Mouse (Mus musculus) hindbrain, postnatal 0 days (tissue): ENCODE data around the gene Mfap3. TPM values are rescaled to one million over a fixed set of nuclear protein-coding genes. Genes with fewer than 3 reads are reported as not detected.

Source experiments
- ATAC-seq: fragments of 200-750 bp; cut with Nextera tagmentation; 2 replicates; pipeline ENCODE4 v1.8.0; 2017; ENCODE audit warnings: mild to moderate bottlenecking, moderate TSS enrichment, moderate library complexity
- DNase-seq: peaks from one replicate; pipeline ENCODE4 v3.0.0-alpha.2; 2015; ENCODE audit warnings: low spot score
- H3K27ac ChIP-seq: fragments of 300-500 bp; sonication (generic); 2 replicates; pipeline ENCODE4 v1.5.1; 2014; ENCODE audit warnings: mild to moderate bottlenecking
- H3K27me3 ChIP-seq: fragments of 300-500 bp; sonication (generic); 2 replicates; pipeline ENCODE4 v1.6.1; 2014; ENCODE audit warnings: low read length, mixed read lengths; ENCODE audit not compliant: insufficient read depth
- H3K36me3 ChIP-seq: fragments of 300-500 bp; sonication (generic); 2 replicates; pipeline ENCODE4 v1.6.1; 2014; ENCODE audit warnings: low read length, mixed read lengths; ENCODE audit not compliant: insufficient read depth
- H3K4me1 ChIP-seq: fragments of 300-500 bp; sonication (generic); 2 replicates; pipeline ENCODE4 v1.6.1; 2014; ENCODE audit warnings: antibody characterized with exemption, low read length, mixed read lengths; ENCODE audit not compliant: insufficient read depth
- H3K4me2 ChIP-seq: fragments of 300-500 bp; sonication (generic); 2 replicates; pipeline ENCODE4 v1.6.1; 2014; ENCODE audit warnings: low read depth, mild to moderate bottlenecking, low read length, moderate library complexity, mixed read lengths
- H3K4me3 ChIP-seq: fragments of 300-500 bp; sonication (generic); 2 replicates; pipeline ENCODE4 v1.5.1; 2014; ENCODE audit warnings: low read length
- H3K9ac ChIP-seq: fragments of 300-500 bp; sonication (generic); replicated peaks from 2 replicates; pipeline ENCODE4 v1.6.1; 2014; ENCODE audit warnings: mild to moderate bottlenecking, low read length, moderate library complexity, mixed read lengths
- H3K9me3 ChIP-seq: fragments of 300-500 bp; sonication (generic); 2 replicates; pipeline ENCODE4 v1.6.1; 2016; ENCODE audit warnings: low read length, mixed read lengths
- CTCF ChIP-seq: IDR thresholded peaks from 2 replicates; pipeline ENCODE4 v1.5.1; 2016; ENCODE audit warnings: antibody characterized with exemption, control low read depth, low read depth
- WGBS: fragments of 180-500 bp; shearing (Covaris S2); extraction: QIAGEN DNeasy Blood & Tissue Kit; methylation state at CpG from one replicate; pipeline ENCODE4 v1.1.7; 2014; 5-methylcytosine and 5-hydroxymethylcytosine counted together
- polyA plus RNA-seq: library from polyadenylated mRNA; unstranded; fragments of >200 nt; fragmentation: Nextera tagmentation; extraction: Ambion mirVana; gene quantifications from 2 replicates; pipeline ENCODE4 v1.2.1, GENCODE M21; 2015
- total RNA-seq: library from RNA; depleted of rRNA; stranded (reverse); fragments of >200 nt; gene quantifications from 2 replicates; pipeline ENCODE4 v1.2.3, GENCODE M21; 2014

Gene Mfap3
- total and polyA plus RNA-seq, 2 experiments from 2014 or later: 46.6 to 47.7 TPM

DNA sequence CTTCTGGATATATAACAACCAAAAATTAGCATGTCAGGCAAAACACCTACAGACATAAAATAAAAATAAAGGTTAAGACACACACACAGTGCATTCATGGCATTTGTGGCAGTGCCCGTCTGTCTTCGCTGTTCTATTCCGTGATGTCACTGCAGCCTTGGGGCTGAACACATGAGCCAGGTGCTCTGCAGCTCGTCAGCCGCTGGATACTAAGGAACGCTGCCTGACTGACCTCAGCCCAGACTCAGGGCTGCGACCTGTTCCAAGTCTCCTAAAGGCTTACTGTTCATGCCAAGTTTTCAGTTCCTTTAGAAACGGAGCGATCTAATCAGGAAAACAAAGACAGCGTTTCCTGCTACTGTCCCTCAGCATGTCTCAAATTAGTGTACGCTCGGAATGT lies 46.1 kb downstream of the Mfap3 start:
- Histone ChIP-seq H3K36me3 (no peaks in the 10 kb centered on the region), H3K27me3 (no peaks in the 10 kb centered on the region), H3K4me3 (no peak overlapping the region), H3K27ac (no peak overlapping the region), H3K9ac (no peak overlapping the region), H3K9me3 (0 out of 2 replicates have a peak, but pooled peaks cover 3% of the 10 kb centered on the region), H3K4me1 (peaks cover 9% of the 10 kb centered on the region; the same call in 1 of the 2 replicates), H3K4me2 (0 out of 2 replicates have a peak overlapping the region, but pooled peaks have one; percentile 23)
- TF ChIP-seq CTCF: no peak
- 29% methylated on average over 12 of the region's 12 CpGs for WGBS
- DNase-seq (no peak), ATAC-seq (no peak)

DNA sequence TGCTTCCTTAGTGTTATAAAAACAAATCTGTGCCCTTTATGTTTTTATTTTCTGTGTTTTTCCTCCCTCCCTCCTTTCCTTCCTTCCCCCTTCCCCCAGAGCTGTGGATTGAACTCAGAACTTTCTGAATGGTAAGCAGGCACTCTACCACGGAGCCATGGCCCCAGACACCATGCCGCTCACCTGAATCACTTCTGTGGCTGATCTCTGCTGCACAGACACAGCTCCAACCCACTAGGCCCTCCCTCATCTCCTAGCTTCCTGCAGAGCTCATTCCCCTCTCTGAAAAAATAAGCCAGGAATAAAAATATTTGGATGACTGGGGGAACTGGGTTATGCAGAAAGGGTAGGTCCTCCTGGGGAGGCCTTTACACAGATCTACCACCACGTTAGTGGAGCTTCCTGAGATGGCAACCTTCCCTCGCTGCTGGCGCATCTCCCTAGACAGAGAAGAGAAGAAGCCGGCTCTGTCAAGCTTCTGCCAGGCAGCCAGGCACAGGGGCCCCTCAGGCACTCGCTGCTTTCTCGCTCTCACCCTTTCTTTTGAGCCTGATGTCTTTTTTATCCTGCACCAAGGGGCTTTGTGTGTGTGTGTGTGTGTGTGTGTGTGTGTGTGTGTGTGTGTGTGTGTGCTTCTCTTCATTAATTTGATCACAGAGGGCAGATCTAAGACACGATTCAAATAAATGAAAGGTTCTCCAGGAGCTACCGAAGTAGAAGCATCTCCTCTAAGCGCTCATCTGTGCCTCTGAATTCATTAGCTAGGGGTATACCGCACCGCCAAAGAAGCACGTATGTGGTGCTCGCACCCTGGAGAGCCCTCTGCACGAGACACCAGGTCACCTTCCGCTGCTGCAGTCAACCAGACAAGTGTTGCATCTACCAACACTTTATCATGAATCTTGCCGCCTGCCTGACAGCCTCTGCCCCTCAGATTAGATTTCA lies 47.9 kb downstream of the Mfap3 start:
- DNase-seq: peak; percentile 51
- ATAC-seq: peak; percentile 45; the same call in 1 of the 2 replicates
- 0 out of 2 replicates have a peak, but pooled peaks cover 7% of the 10 kb centered on the region for H3K9me3 ChIP-seq
- H3K4me2 ChIP-seq: 0 out of 2 replicates have a peak overlapping the region, but pooled peaks have one; percentile 16
- no peak for TF ChIP-seq CTCF
- no peaks in the 10 kb centered on the region for H3K36me3 ChIP-seq
- H3K4me1 ChIP-seq: peaks cover 9% of the 10 kb centered on the region; the same call in 1 of the 2 replicates
- WGBS: 24% methylated on average over 18 of the region's 18 CpGs
- no peak overlapping the region for H3K9ac ChIP-seq
- H3K27ac ChIP-seq: peak overlapping the region; percentile 54; the same call in 1 of the 2 replicates
- no peak overlapping the region for H3K4me3 ChIP-seq
- no peaks in the 10 kb centered on the region for H3K27me3 ChIP-seq

DNA sequence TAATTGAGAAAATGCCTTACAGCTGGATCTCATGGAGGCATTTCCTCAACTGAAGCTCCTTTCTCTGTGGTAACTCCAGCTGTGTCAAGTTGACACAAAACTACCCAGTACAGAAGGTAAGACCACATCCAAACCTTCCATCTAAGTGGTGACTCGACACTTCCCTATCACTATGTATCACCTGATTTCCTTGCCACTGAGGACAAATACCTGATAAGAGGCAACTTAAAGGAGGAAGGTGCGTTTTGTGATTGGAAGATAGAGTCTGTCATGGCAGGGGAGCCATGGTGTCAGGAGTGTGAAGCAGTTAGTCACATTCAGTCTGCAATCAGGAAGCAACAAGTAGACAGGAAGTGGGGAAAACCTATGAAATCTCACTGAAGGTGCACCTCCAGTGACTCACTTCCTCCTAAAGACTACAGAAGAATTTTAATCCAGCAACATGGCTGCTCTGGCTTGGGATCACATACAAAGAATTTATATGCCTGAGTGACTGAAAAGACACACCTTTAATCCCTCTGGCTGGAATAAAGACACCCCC lies 50.6 kb downstream of the Mfap3 start:
- H3K36me3 ChIP-seq: no peaks in the 10 kb centered on the region
- DNase-seq (no peak), ATAC-seq (no peak)
- no peak overlapping the region for H3K4me3 ChIP-seq
- WGBS: 96% methylated on average over 2 of the region's 2 CpGs
- H3K9ac ChIP-seq: no peak overlapping the region
- H3K27ac ChIP-seq: no peak overlapping the region
- peaks cover 9% of the 10 kb centered on the region; the same call in 1 of the 2 replicates for H3K4me1 ChIP-seq
- no peak for TF ChIP-seq CTCF
- H3K27me3 ChIP-seq: no peaks in the 10 kb centered on the region
- 0 out of 2 replicates have a peak, but pooled peaks cover 7% of the 10 kb centered on the region for H3K9me3 ChIP-seq
- H3K4me2 ChIP-seq: no peak overlapping the region

DNA sequence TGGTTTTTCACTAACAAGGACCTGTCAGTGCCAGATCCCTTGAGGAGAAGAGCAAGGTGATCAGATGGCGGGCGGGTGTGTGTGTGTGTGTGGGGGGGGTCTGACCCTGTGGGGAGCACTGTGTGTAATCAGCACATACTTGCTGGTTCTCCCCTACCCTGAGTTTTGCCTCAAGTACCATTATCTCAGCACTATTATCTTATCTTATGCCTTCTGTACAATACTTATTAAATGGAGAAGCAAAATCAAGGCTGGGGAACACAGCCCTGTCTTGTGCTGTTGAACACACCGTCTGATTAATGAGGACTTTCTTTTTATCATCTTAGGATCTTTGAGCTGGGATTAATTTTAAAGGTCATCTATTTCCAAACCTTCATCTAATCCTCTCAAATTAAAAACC lies 52.6 kb downstream of the Mfap3 start:
- Histone ChIP-seq H3K36me3 (no peaks in the 10 kb centered on the region), H3K9me3 (0 out of 2 replicates have a peak, but pooled peaks cover 7% of the 10 kb centered on the region), H3K4me1 (peaks cover 8% of the 10 kb centered on the region; the same call in 1 of the 2 replicates), H3K27ac (no peak overlapping the region), H3K4me3 (no peak overlapping the region), H3K27me3 (no peaks in the 10 kb centered on the region), H3K9ac (no peak overlapping the region), H3K4me2 (no peak overlapping the region)
- ATAC-seq: no peak
- DNase-seq: no peak
- 72% methylated on average over 3 of the region's 3 CpGs for WGBS
- no peak for TF ChIP-seq CTCF

DNA sequence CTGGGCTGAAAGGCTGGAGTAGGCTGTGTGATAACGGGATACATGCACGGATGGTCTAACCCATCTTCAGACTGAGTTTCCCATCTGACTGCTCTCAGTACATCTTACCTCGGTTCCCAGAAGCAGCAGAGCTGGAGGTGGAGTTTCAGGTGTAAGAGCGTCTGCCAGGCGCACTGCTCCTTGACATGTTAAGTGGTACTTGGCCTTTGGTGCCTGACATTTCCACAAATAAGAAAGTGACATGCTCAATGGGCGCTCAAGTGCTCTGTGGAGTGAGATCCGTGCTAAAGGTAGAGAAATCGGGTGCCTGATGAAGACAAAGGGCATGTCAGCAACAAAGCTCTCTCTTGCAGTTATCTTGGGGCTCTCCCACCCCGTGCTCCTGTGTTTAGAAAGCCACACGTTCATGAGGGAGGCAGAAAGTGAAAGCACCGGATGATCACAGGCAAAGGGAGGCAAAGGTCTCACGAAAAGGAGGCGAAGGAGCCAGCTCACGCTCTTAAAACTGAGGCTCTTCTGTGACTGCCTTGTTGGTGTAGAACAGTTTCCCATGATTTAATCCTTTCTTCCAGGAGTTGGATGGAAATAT lies 55.3 kb downstream of the Mfap3 start:
- no peak for ATAC-seq
- H3K27me3 ChIP-seq: no peaks in the 10 kb centered on the region
- TF ChIP-seq CTCF: no peak

DNA sequence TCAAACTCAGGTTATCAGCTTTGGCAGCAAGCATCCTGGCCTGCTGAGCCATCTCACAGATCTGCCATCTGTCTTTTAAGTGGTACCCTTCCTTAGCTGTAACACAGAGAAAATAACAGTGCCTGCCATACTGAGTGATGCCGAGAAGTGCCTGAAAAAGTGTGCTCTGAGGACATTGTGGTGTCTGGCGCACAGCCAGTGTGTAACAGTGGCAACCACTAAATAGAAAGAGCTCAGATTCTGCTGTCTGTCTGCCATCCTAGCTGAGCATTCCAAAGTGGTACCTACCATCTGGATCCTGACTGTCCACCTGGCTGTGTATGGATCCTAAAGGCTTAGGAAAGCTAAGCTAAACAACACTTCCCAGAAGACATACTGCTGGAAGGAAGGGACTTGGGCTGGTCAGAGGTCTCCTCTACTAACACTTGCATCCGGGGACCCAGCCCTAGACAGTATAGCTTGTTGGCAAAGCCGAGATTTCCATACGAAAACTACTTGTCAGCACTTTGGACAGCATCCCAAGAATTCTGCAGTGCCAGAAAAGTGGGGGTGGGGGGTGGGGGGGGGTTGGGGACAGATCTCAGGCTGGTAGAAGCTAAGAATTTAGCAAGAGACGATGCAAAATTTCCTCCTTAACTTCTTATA lies 58.5 kb downstream of the Mfap3 start:
- TF ChIP-seq CTCF: no peak
- ATAC-seq (no peak), DNase-seq (no peak)
- Histone ChIP-seq H3K27ac (no peak overlapping the region), H3K27me3 (no peaks in the 10 kb centered on the region), H3K9ac (no peak overlapping the region), H3K4me1 (no peaks in the 10 kb centered on the region), H3K4me3 (no peak overlapping the region), H3K4me2 (no peak overlapping the region), H3K36me3 (no peaks in the 10 kb centered on the region), H3K9me3 (no peaks in the 10 kb centered on the region)
- 47% methylated on average over 6 of the region's 6 CpGs for WGBS

More for the DNA sequence above, 55.3 kb downstream of the Mfap3 start:
- Histone ChIP-seq H3K27ac (no peak overlapping the region), H3K9ac (no peak overlapping the region), H3K9me3 (0 out of 2 replicates have a peak, but pooled peaks cover 7% of the 10 kb centered on the region), H3K4me1 (no peaks in the 10 kb centered on the region), H3K4me3 (no peak overlapping the region), H3K4me2 (no peak overlapping the region), H3K36me3 (no peaks in the 10 kb centered on the region)
- WGBS: 63% methylated on average over 14 of the region's 14 CpGs
- DNase-seq: no peak
